Mouse (Mus musculus): Measurements from ENCODE around the gene Slc25a29. TPM values are rescaled to one million over a fixed set of nuclear protein-coding genes. Genes with fewer than 3 reads are reported as not detected.

Slc25a29 gene
- not detected for polyA plus RNA-seq (2014; fragmentation: Illumina TruSeq; extraction: RNeasy Lipid Tissue Mini Kit (QIAGEN cat#74804); ENCODE audit: low read depth, low replicate concordance)

DNA sequence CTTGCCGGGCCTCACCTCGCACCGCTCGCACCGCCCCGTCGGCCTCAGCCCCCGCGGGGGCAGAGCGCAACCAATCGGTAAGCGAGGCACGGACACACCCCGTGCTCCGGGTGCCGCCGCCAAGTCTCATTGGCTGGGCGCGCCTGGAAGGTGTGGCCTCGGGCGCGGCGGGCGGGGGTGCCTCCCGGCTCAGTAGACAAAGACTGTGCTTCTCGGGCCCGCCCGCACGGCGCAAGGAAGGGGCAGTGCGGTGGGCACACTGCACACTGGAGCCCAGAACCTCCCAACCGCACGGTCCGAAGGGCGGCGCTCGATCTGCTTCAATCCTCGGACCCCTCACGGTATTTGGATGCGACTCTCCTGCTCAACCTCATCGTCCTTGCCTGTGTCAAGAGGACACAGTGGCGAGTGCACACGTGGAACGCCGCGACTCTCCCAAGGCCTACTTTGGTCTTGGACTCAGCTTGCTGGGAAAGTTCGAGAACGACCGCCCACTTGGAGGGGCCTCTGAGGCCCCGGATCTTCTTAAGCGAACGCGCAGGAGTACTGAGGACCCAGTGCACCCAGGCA, at the start of gene Slc25a29, which contains the start of gene Slc25a47:
Gene Slc25a29, minus strand, starts transcription at position 44 of the 570 bp plus-strand sequence.
Gene Slc25a47, plus strand, starts transcription at position 207 of the 570 bp plus-strand sequence.

DNA sequence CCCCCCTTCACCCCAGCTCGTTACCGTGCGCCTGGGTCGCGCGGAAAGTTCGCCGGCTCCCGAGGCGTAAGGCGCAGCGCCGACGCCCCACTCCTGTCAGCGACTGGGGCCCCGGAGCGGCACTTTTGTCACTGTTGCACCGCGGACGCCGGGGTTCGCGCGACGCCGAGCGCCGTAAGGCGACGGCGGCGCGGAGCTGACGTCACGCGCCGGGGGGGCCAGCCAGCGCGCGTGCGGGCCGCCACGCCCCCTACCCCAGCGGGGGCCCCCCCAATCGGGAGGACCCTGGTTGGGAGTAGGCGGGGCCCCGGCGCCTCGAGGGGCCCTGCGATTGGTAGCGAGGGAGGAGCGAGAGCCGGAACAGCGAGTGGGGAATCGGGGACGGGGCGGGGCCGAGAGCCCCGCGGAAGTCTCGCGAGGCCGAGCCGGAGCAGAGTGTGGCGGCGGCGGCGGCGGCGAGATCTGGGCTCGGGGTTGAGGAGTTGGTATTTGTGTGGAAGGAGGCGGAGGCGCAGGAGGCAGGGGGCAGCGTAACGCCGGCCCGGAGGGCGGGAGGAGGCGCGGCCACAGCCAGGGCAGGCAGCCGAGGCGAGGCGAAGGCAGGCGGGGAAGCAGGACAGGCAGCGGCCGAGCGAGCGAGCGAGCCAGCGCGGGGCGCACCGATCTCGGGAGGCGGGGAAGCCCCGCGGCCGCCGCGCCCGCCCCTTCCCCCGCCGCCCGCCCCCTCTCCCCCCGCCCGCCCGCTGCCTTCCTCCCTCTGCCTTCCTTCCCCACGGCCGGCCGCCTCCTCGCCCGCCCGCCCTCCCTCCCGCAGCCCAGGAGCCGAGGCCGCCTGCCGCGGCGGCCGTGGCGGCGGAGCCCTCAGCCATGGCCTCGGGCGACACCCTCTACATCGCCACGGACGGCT, 42.9 kb downstream of the Slc25a29 start, which contains the start of gene Yy1:
Gene Yy1, plus strand, starts transcription at position 428 of the 907 bp plus-strand sequence.

Other genes with a start within 250 kb of the Slc25a29 start
- gene Degs2, start 133.6 kb downstream of the Slc25a29 start, polyA plus RNA-seq (2014; fragmentation: Illumina TruSeq; extraction: RNeasy Lipid Tissue Mini Kit (QIAGEN cat#74804); ENCODE audit: low read depth, low replicate concordance), result not detected
- gene Yy1, start 42.9 kb downstream of the Slc25a29 start, polyA plus RNA-seq (2014; fragmentation: Illumina TruSeq; extraction: RNeasy Lipid Tissue Mini Kit (QIAGEN cat#74804); ENCODE audit: low read depth, low replicate concordance), result 35.6 TPM
- gene Slc25a47, start 163 bp upstream of the Slc25a29 start, polyA plus RNA-seq (2014; fragmentation: Illumina TruSeq; extraction: RNeasy Lipid Tissue Mini Kit (QIAGEN cat#74804); ENCODE audit: low read depth, low replicate concordance), result 42.0 TPM
- gene Wdr25, start 57.7 kb upstream of the Slc25a29 start, polyA plus RNA-seq (2014; fragmentation: Illumina TruSeq; extraction: RNeasy Lipid Tissue Mini Kit (QIAGEN cat#74804); ENCODE audit: low read depth, low replicate concordance), result 0.32 TPM
- 4.4 TPM for gene Wars, start 58.3 kb upstream of the Slc25a29 start, polyA plus RNA-seq (2014; fragmentation: Illumina TruSeq; extraction: RNeasy Lipid Tissue Mini Kit (QIAGEN cat#74804); ENCODE audit: low read depth, low replicate concordance)
- not detected for gene Begain, start 232.3 kb upstream of the Slc25a29 start, polyA plus RNA-seq (2014; fragmentation: Illumina TruSeq; extraction: RNeasy Lipid Tissue Mini Kit (QIAGEN cat#74804); ENCODE audit: low read depth, low replicate concordance)

Measured in liver, adult 10 weeks (tissue).